Mouse (Mus musculus): Measurements from ENCODE around the gene Ermard. TPM values are rescaled to one million over a fixed set of nuclear protein-coding genes. Genes with fewer than 3 reads are reported as not detected.
"Not testable (repeated sequence)": the region's sequence is repeated elsewhere in the genome, so short reads cannot be mapped to it uniquely, and the experiment has no call there.

Gene Ermard
- polyA plus RNA-seq, 2 experiments = 59.9 to 93.8 TPM

DNA sequence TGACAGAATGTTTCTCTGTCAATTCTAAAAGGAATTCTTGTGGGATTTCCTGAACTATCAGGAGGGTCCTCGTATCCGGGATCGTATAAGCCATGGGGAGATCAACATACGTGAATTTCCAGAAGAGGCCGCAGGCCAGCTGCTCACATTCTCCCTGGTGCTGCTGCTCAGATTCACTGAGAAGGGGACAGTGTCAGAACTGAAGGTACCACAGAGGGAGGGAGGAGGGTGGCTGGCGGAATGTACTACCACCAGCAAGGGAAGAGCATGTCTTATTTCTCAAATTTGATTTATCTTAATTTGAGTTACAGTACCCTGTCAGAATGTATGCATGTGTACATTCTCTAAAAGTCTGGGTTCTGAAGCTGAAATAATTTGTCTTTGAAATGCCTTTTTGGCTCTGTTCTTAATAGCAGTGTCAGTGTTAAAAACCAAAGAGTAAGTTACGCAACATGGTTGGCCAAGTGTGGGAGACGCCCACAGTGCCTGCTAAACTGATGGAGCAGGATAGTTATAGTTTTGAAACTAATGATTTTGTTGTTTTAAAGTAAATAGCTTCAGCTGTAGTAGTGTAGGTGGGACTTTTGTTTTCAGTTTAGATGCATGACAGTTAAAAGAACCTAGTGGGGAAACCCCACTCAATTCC is 12.3 kb downstream of the Ermard start:
- H3K9ac ChIP-seq (ENCODE audit: low read depth, low read length, severe bottlenecking); ATAC-seq (ENCODE audit: low FRiP score, low read depth): not testable (repeated sequence)

DNA sequence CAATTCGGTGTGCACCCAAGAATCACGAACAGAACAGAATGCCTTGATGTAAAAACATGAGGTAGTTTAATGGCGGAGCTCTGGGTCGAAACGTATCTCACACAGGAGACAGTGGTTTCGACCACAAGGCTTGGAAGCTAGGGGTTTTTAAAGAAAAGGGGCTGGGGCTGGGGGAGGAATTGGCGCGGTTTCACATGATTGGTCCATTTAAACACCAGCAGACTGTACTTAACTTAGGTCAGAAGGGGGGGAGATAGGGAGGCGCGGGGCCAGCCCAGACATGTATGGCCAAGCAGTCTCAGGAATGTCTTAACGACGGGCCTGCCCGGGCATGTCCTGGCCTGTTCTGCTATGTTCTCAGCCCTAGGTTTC is 12.8 kb downstream of the Ermard start:
- not testable (repeated sequence) for DNase-seq (ENCODE audit: low spot score)
- peaks cover 13% of the 10 kb centered on the region for H3K36me3 ChIP-seq (ENCODE audit: control insufficient read depth, insufficient read depth, low read length)

More for the DNA sequence above, 12.3 kb downstream of the Ermard start:
- H3K4me3 ChIP-seq (replicated peaks; ENCODE audit: low read length); H3K27ac ChIP-seq (replicated peaks; ENCODE audit: low read depth, low read length); H3K4me2 ChIP-seq (replicated peaks; ENCODE audit: low read depth, low read length, severe bottlenecking); H3K4me1 ChIP-seq (ENCODE audit: control insufficient read depth, insufficient read depth, low read length); DNase-seq (ENCODE audit: low spot score); H3K27me3 ChIP-seq (ENCODE audit: control insufficient read depth, insufficient read depth, low read length); H3K9me3 ChIP-seq (ENCODE audit: control insufficient read depth, low read length): not testable (repeated sequence)
- 88% methylated on average over 5 of the region's 8 CpGs for WGBS
- peaks cover 12% of the 10 kb centered on the region for H3K36me3 ChIP-seq (ENCODE audit: control insufficient read depth, insufficient read depth, low read length)

GRCm38 (mm10) chr17:15055925-15056324 is 14.9 kb downstream of the Ermard start:
- Histone ChIP-seq H3K9ac (ENCODE audit: low read depth, low read length, severe bottlenecking) (no peak overlapping the region), H3K4me2 (replicated peaks; ENCODE audit: low read depth, low read length, severe bottlenecking) (no peak overlapping the region), H3K27ac (replicated peaks; ENCODE audit: low read depth, low read length) (no peak overlapping the region), H3K4me1 (ENCODE audit: control insufficient read depth, insufficient read depth, low read length) (no peaks in the 10 kb centered on the region), H3K27me3 (ENCODE audit: control insufficient read depth, insufficient read depth, low read length) (no peaks in the 10 kb centered on the region), H3K36me3 (ENCODE audit: control insufficient read depth, insufficient read depth, low read length) (peaks cover 25% of the 10 kb centered on the region), H3K4me3 (replicated peaks; ENCODE audit: low read length) (no peak overlapping the region), H3K9me3 (ENCODE audit: control insufficient read depth, low read length) (no peaks in the 10 kb centered on the region)
- no peak for TF ChIP-seq POLR2A (IDR thresholded peaks at IDR 0.05; ENCODE audit: borderline replicate concordance, extremely low read depth, insufficient read depth, insufficient read length)
- no peak for ATAC-seq (ENCODE audit: low FRiP score, low read depth)
- WGBS = 90% methylated on average over 4 of the region's 4 CpGs
- DNase-seq (ENCODE audit: low spot score) = no peak

More for the DNA sequence above, 12.8 kb downstream of the Ermard start:
- H3K4me1 ChIP-seq (ENCODE audit: control insufficient read depth, insufficient read depth, low read length); H3K9me3 ChIP-seq (ENCODE audit: control insufficient read depth, low read length); H3K4me2 ChIP-seq (replicated peaks; ENCODE audit: low read depth, low read length, severe bottlenecking); H3K27ac ChIP-seq (replicated peaks; ENCODE audit: low read depth, low read length); H3K4me3 ChIP-seq (replicated peaks; ENCODE audit: low read length); ATAC-seq (ENCODE audit: low FRiP score, low read depth); H3K27me3 ChIP-seq (ENCODE audit: control insufficient read depth, insufficient read depth, low read length); H3K9ac ChIP-seq (ENCODE audit: low read depth, low read length, severe bottlenecking): not testable (repeated sequence)
- whole genome bisulfite sequencing = 87% methylated on average over 11 of the region's 13 CpGs

GRCm38 (mm10) chr17:15058161-15058591 is 17.2 kb downstream of the Ermard start:
- peaks cover 37% of the 10 kb centered on the region for H3K36me3 ChIP-seq (ENCODE audit: control insufficient read depth, insufficient read depth, low read length)
- no peak overlapping the region for H3K27ac ChIP-seq (replicated peaks; ENCODE audit: low read depth, low read length)
- ATAC-seq (ENCODE audit: low FRiP score, low read depth) (no peak), DNase-seq (ENCODE audit: low spot score) (no peak)
- H3K4me1 ChIP-seq (ENCODE audit: control insufficient read depth, insufficient read depth, low read length) = no peaks in the 10 kb centered on the region
- H3K4me2 ChIP-seq (replicated peaks; ENCODE audit: low read depth, low read length, severe bottlenecking) = no peak overlapping the region
- H3K4me3 ChIP-seq (replicated peaks; ENCODE audit: low read length) = no peak overlapping the region
- 90% methylated on average over 5 of the region's 5 CpGs for WGBS
- TF ChIP-seq POLR2A (IDR thresholded peaks at IDR 0.05; ENCODE audit: borderline replicate concordance, extremely low read depth, insufficient read depth, insufficient read length) = no peak
- no peak overlapping the region for H3K9ac ChIP-seq (ENCODE audit: low read depth, low read length, severe bottlenecking)
- no peaks in the 10 kb centered on the region for H3K27me3 ChIP-seq (ENCODE audit: control insufficient read depth, insufficient read depth, low read length)
- H3K9me3 ChIP-seq (ENCODE audit: control insufficient read depth, low read length) = no peaks in the 10 kb centered on the region

GRCm38 (mm10) chr17:15059646-15060045 is 18.6 kb downstream of the Ermard start:
- H3K9ac ChIP-seq (ENCODE audit: low read depth, low read length, severe bottlenecking) = no peak overlapping the region
- H3K4me1 ChIP-seq (ENCODE audit: control insufficient read depth, insufficient read depth, low read length) = no peaks in the 10 kb centered on the region
- no peak overlapping the region for H3K4me2 ChIP-seq (replicated peaks; ENCODE audit: low read depth, low read length, severe bottlenecking)
- DNase-seq (ENCODE audit: low spot score) = no peak
- WGBS = 92% methylated on average over 14 of the region's 14 CpGs
- no peaks in the 10 kb centered on the region for H3K27me3 ChIP-seq (ENCODE audit: control insufficient read depth, insufficient read depth, low read length)
- no peak overlapping the region for H3K27ac ChIP-seq (replicated peaks; ENCODE audit: low read depth, low read length)
- no peak overlapping the region for H3K4me3 ChIP-seq (replicated peaks; ENCODE audit: low read length)
- peaks cover 37% of the 10 kb centered on the region for H3K36me3 ChIP-seq (ENCODE audit: control insufficient read depth, insufficient read depth, low read length)
- H3K9me3 ChIP-seq (ENCODE audit: control insufficient read depth, low read length) = no peaks in the 10 kb centered on the region
- TF ChIP-seq POLR2A (IDR thresholded peaks at IDR 0.05; ENCODE audit: borderline replicate concordance, extremely low read depth, insufficient read depth, insufficient read length) = no peak
- ATAC-seq (ENCODE audit: low FRiP score, low read depth) = no peak

- WGBS = 67% methylated on average over 6 of the region's 6 CpGs
- H3K4me1 ChIP-seq (ENCODE audit: control insufficient read depth, insufficient read depth, low read length) = no peaks in the 10 kb centered on the region
- H3K9ac ChIP-seq (ENCODE audit: low read depth, low read length, severe bottlenecking) = no peak overlapping the region
- peaks cover 37% of the 10 kb centered on the region for H3K36me3 ChIP-seq (ENCODE audit: control insufficient read depth, insufficient read depth, low read length)
- H3K4me2 ChIP-seq (replicated peaks; ENCODE audit: low read depth, low read length, severe bottlenecking) = no peak overlapping the region
- no peak for TF ChIP-seq POLR2A (IDR thresholded peaks at IDR 0.05; ENCODE audit: borderline replicate concordance, extremely low read depth, insufficient read depth, insufficient read length)
- no peak overlapping the region for H3K27ac ChIP-seq (replicated peaks; ENCODE audit: low read depth, low read length)
- ATAC-seq (ENCODE audit: low FRiP score, low read depth) (no peak), DNase-seq (ENCODE audit: low spot score) (no peak)
- no peak overlapping the region for H3K4me3 ChIP-seq (replicated peaks; ENCODE audit: low read length)
- no peaks in the 10 kb centered on the region for H3K27me3 ChIP-seq (ENCODE audit: control insufficient read depth, insufficient read depth, low read length)
- H3K9me3 ChIP-seq (ENCODE audit: control insufficient read depth, low read length) = no peaks in the 10 kb centered on the region
Observed at GRCm38 (mm10) chr17:15060356-15060755, 19.3 kb downstream of the Ermard start.

Data from limb, embryonic 14.5 days (tissue).